Mouse (Mus musculus) adipose tissue, adult 10 weeks (tissue): ENCODE measurements around the gene Zfp59. TPM values are rescaled to one million over a fixed set of nuclear protein-coding genes. Genes with fewer than 3 reads are reported as not detected.

Experiments
- polyA plus RNA-seq: library from polyadenylated mRNA; stranded (reverse); fragments of 350-450 nt; fragmentation: Illumina TruSeq; extraction: RNeasy Lipid Tissue Mini Kit (QIAGEN cat#74804); gene quantifications from one replicate; pipeline ENCODE4 v1.2.3, GENCODE M21; 2014; ENCODE audit warnings: low read depth, low replicate concordance

The Zfp59 gene
- polyA plus RNA-seq: 4.5 TPM

GRCm38 (mm10) chr7:27838323-27839249 is at the start of gene Zfp59:
Gene Zfp59, plus strand, starts transcription at chr7:27838607.

DNA sequence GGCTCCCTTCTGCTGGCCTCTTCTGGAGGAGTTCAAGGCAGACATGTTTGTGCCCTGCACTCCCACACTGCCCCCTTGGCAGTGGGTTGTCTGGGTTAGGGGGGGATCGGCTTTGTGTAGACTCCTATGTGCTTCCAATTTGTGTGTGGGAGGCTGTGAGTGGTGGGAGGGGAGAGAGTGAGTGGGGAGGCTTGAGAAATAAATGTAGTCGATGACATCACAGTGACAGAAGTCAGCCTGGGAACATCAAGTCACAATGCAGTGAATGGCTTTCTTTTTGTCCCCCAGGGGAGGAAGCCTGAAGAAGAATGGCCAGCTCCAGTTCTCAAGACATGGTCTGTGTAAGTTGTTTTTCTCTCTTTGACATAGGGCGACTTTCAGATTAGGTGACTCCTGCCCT is 31.5 kb upstream of the Zfp59 start, which contains the start of gene Zfp626:
Gene Zfp626, plus strand, starts transcription at position 301 of the 400 bp plus-strand sequence.

GRCm38 (mm10) chr7:27857227-27857626 is 18.8 kb downstream of the Zfp59 start, which contains the start of gene Zfp607a:
Gene Zfp607a, plus strand, starts transcription at chr7:27857527.

Other genes starting within 250 kb of the Zfp59 start
- gene Akt2, start 247.1 kb upstream of the Zfp59 start, polyA plus RNA-seq: 123 TPM
- gene Ttc9b, start 184.7 kb upstream of the Zfp59 start, polyA plus RNA-seq: not detected
- gene Map3k10, start 164.0 kb upstream of the Zfp59 start, polyA plus RNA-seq: 15.8 TPM
- 2.6 TPM for gene Zfp607b, start 149.3 kb upstream of the Zfp59 start, polyA plus RNA-seq
- 8.6 TPM for gene Zfp60, start 107.2 kb upstream of the Zfp59 start, polyA plus RNA-seq
- 5.7 TPM for gene Zfp626, start 31.4 kb upstream of the Zfp59 start, polyA plus RNA-seq
- 2.3 TPM for gene Zfp607a, start 18.9 kb downstream of the Zfp59 start, polyA plus RNA-seq
- 8.7 TPM for gene Zfp974, start 90.9 kb downstream of the Zfp59 start, polyA plus RNA-seq
- 6.8 TPM for gene Zfp780b, start 140.6 kb downstream of the Zfp59 start, polyA plus RNA-seq
- gene Zfp850, start 175.5 kb downstream of the Zfp59 start, polyA plus RNA-seq: 1.3 TPM
- gene Psmc4, start 211.5 kb downstream of the Zfp59 start, polyA plus RNA-seq: 101 TPM
- 0.42 TPM for gene Fcgbp, start 232.6 kb downstream of the Zfp59 start, polyA plus RNA-seq